Mouse (Mus musculus) 3T3-L1 (cell line): ENCODE measurements around the gene Ankrd53.
"Not testable (repeated sequence)": the region's sequence is repeated elsewhere in the genome, so short reads cannot be mapped to it uniquely, and the experiment has no call there.

Experiments used
- DNase-seq: peaks from one replicate; pipeline ENCODE4 v3.0.0-alpha.2; 2015; ENCODE audit warnings: low read depth, low spot score

Ankrd53 gene

GRCm38 (mm10) chr6:83766982-83767381 lies 4.5 kb downstream of the Ankrd53 start:
- DNase-seq = no peak

GRCm38 (mm10) chr6:83768485-83768884 lies 6.0 kb downstream of the Ankrd53 start:
- DNase-seq = no peak

GRCm38 (mm10) chr6:83774126-83774525 lies 11.7 kb downstream of the Ankrd53 start:
- DNase-seq = peak; percentile 76

GRCm38 (mm10) chr6:83774781-83775563 lies 12.5 kb downstream of the Ankrd53 start:
- peak; percentile 51 for DNase-seq

GRCm38 (mm10) chr6:83775638-83776293 lies 13.3 kb downstream of the Ankrd53 start, which contains the start of gene Tex261:
Tex261 (minus strand) TSS chr6:83775813.
- peak; percentile 94 for DNase-seq

- no peak for DNase-seq
Observed at GRCm38 (mm10) chr6:83778306-83778705, 15.9 kb downstream of the Ankrd53 start.

GRCm38 (mm10) chr6:83779026-83779425 lies 16.6 kb downstream of the Ankrd53 start:
- DNase-seq = peak; percentile 82

GRCm38 (mm10) chr6:83786426-83786825 lies 24.0 kb downstream of the Ankrd53 start:
- no peak for DNase-seq

GRCm38 (mm10) chr6:83788554-83788953 lies 26.1 kb downstream of the Ankrd53 start:
- no peak for DNase-seq

- DNase-seq = not testable (repeated sequence)
Observed at GRCm38 (mm10) chr6:83790533-83790932, 28.1 kb downstream of the Ankrd53 start.

GRCm38 (mm10) chr6:83791251-83791890 lies 28.9 kb downstream of the Ankrd53 start:
- peak; percentile 53 for DNase-seq

- peak; percentile 99 for DNase-seq
Observed at GRCm38 (mm10) chr6:83794760-83795296, 32.4 kb downstream of the Ankrd53 start, which contains the start of gene Nagk. Nagk (plus strand) TSS chr6:83794982.

GRCm38 (mm10) chr6:83795492-83795900 lies 33.1 kb downstream of the Ankrd53 start:
- DNase-seq = peak; percentile 84

- peak; percentile 57 for DNase-seq
Observed at GRCm38 (mm10) chr6:83796686-83797085, 34.2 kb downstream of the Ankrd53 start.

GRCm38 (mm10) chr6:83802033-83802432 lies 39.6 kb downstream of the Ankrd53 start:
- DNase-seq = no peak

- no peak for DNase-seq
Observed at GRCm38 (mm10) chr6:83802846-83803245, 40.4 kb downstream of the Ankrd53 start.

- no peak for DNase-seq
Observed at GRCm38 (mm10) chr6:83815801-83816200, 53.4 kb downstream of the Ankrd53 start.
